Mouse (Mus musculus) limb, embryonic 12.5 days (tissue): ENCODE results near the gene Slc35d1. TPM values are rescaled to one million over a fixed set of nuclear protein-coding genes. Genes with fewer than 3 reads are reported as not detected.

Experiments used
- ATAC-seq: fragments of 200-750 bp; cut with Nextera tagmentation; 2 replicates; pipeline ENCODE4 v1.8.0; 2017; ENCODE audit warnings: low read depth, moderate TSS enrichment; ENCODE audit not compliant: insufficient number of reproducible peaks, insufficient read depth, low FRiP score, low TSS enrichment
- H3K27ac ChIP-seq: fragments of 300-500 bp; sonication (generic); 2 replicates; pipeline ENCODE4 v1.5.1; 2016; ENCODE audit warnings: mild to moderate bottlenecking, moderate library complexity
- H3K27me3 ChIP-seq: fragments of 300-500 bp; sonication (generic); 2 replicates; pipeline ENCODE4 v1.6.1; 2016; ENCODE audit warnings: mild to moderate bottlenecking, moderate library complexity
- H3K36me3 ChIP-seq: fragments of 300-500 bp; sonication (generic); 2 replicates; pipeline ENCODE4 v1.6.1; 2016; ENCODE audit warnings: mild to moderate bottlenecking, moderate library complexity
- H3K4me1 ChIP-seq: fragments of 300-500 bp; sonication (generic); replicated peaks from 2 replicates; pipeline ENCODE4 v1.6.1; 2016
- H3K4me2 ChIP-seq: fragments of 300-500 bp; sonication (generic); 2 replicates; pipeline ENCODE4 v1.6.1; 2016; ENCODE audit warnings: mild to moderate bottlenecking, moderate library complexity
- H3K4me3 ChIP-seq: fragments of 300-500 bp; sonication (generic); replicated peaks from 2 replicates; pipeline ENCODE4 v1.5.1; 2016; ENCODE audit warnings: mild to moderate bottlenecking
- H3K9ac ChIP-seq: fragments of 300-500 bp; sonication (generic); replicated peaks from 2 replicates; pipeline ENCODE4 v1.6.1; 2016; ENCODE audit warnings: mild to moderate bottlenecking, moderate library complexity
- H3K9me3 ChIP-seq: fragments of 300-500 bp; sonication (generic); 2 replicates; pipeline ENCODE4 v1.6.1; 2016; ENCODE audit warnings: mild to moderate bottlenecking, moderate library complexity
- WGBS: fragments of 180-500 bp; shearing (Covaris S2); methylation state at CpG from one replicate; pipeline ENCODE4 v1.1.7; 2016; 5-methylcytosine and 5-hydroxymethylcytosine counted together
- polyA plus RNA-seq: library from polyadenylated mRNA; unstranded; fragments of >200 nt; fragmentation: Nextera tagmentation; extraction: Ambion mirVana; gene quantifications from 2 replicates; pipeline ENCODE4 v1.2.1, GENCODE M21; 2016

The Slc35d1 gene
- polyA plus RNA-seq, 1 experiment from 2014 or later: 10.4 TPM

- no peaks in the 10 kb centered on the region for H3K9me3 ChIP-seq
- H3K4me3 ChIP-seq: no peak overlapping the region
- no peak for ATAC-seq
- peaks cover 48% of the 10 kb centered on the region for H3K36me3 ChIP-seq
- no peaks in the 10 kb centered on the region for H3K4me1 ChIP-seq
- H3K27me3 ChIP-seq: no peaks in the 10 kb centered on the region
- H3K9ac ChIP-seq: no peak overlapping the region
- no peak overlapping the region for H3K27ac ChIP-seq
- H3K4me2 ChIP-seq: no peak overlapping the region
- 85% methylated on average over 1 of the region's 1 CpGs for WGBS
Observed at GRCm38 (mm10) chr4:103136946-103137345, 78.0 kb downstream of the Slc35d1 start.

- H3K27me3 ChIP-seq: no peaks in the 10 kb centered on the region
- H3K36me3 ChIP-seq: peaks cover 4% of the 10 kb centered on the region
- no peak overlapping the region for H3K4me2 ChIP-seq
- H3K4me3 ChIP-seq: no peak overlapping the region
- 0 out of 2 replicates have a peak, but pooled peaks cover 4% of the 10 kb centered on the region for H3K4me1 ChIP-seq
- H3K9me3 ChIP-seq: no peaks in the 10 kb centered on the region
- no peak overlapping the region for H3K9ac ChIP-seq
- WGBS: 82% methylated on average over 4 of the region's 4 CpGs
- ATAC-seq: no peak
- no peak overlapping the region for H3K27ac ChIP-seq
Observed at GRCm38 (mm10) chr4:103126533-103126932, 88.4 kb downstream of the Slc35d1 start.

- Histone ChIP-seq H3K4me1 (peaks cover 18% of the 10 kb centered on the region), H3K9ac (no peak overlapping the region), H3K27ac (no peak overlapping the region), H3K27me3 (no peaks in the 10 kb centered on the region), H3K4me3 (no peak overlapping the region), H3K4me2 (no peak overlapping the region), H3K36me3 (no peaks in the 10 kb centered on the region), H3K9me3 (no peaks in the 10 kb centered on the region)
- ATAC-seq: no peak
Observed at GRCm38 (mm10) chr4:103123606-103124005, 91.4 kb downstream of the Slc35d1 start.

GRCm38 (mm10) chr4:103123086-103123485 lies 91.9 kb downstream of the Slc35d1 start:
- no peak for ATAC-seq
- Histone ChIP-seq H3K4me1 (peaks cover 18% of the 10 kb centered on the region), H3K9me3 (no peaks in the 10 kb centered on the region), H3K36me3 (no peaks in the 10 kb centered on the region), H3K27ac (no peak overlapping the region), H3K4me3 (no peak overlapping the region), H3K27me3 (no peaks in the 10 kb centered on the region), H3K9ac (no peak overlapping the region), H3K4me2 (no peak overlapping the region)
- WGBS: 66% methylated on average over 2 of the region's 2 CpGs

- H3K9ac ChIP-seq: no peak overlapping the region
- peaks cover 9% of the 10 kb centered on the region; the same call in 1 of the 2 replicates for H3K36me3 ChIP-seq
- 91% methylated on average over 9 of the region's 9 CpGs for WGBS
- H3K4me2 ChIP-seq: peak overlapping the region; percentile 72
- no peaks in the 10 kb centered on the region for H3K9me3 ChIP-seq
- H3K4me3 ChIP-seq: peak overlapping the region; percentile 89
- peaks cover 16% of the 10 kb centered on the region for H3K4me1 ChIP-seq
- ATAC-seq: no peak
- no peaks in the 10 kb centered on the region; the same call in 1 of the 2 replicates for H3K27me3 ChIP-seq
- H3K27ac ChIP-seq: no peak overlapping the region
Observed at GRCm38 (mm10) chr4:103120874-103121389, 94.0 kb downstream of the Slc35d1 start.

Other genes starting within 250 kb of the Slc35d1 start
- gene Tctex1d1, start 236.6 kb downstream of the Slc35d1 start, polyA plus RNA-seq: 0.28 and 0.80 TPM in 2 replicates
- gene Insl5, start 188.3 kb downstream of the Slc35d1 start, polyA plus RNA-seq: not detected in 2 replicates
- 52.7 and 60.8 TPM in 2 replicates for gene Mier1, start 100.8 kb downstream of the Slc35d1 start, polyA plus RNA-seq
- 3.7 and 5.1 TPM in 2 replicates for gene Wdr78, start 100.6 kb downstream of the Slc35d1 start, polyA plus RNA-seq
- gene 4921539E11Rik, start 75.7 kb upstream of the Slc35d1 start, polyA plus RNA-seq: not detected in 2 replicates
- gene Oma1, start 98.6 kb upstream of the Slc35d1 start, polyA plus RNA-seq: 16.3 and 17.6 TPM in 2 replicates